Mouse (Mus musculus) hindbrain, embryonic 12.5 days (tissue): Measurements from ENCODE around the gene Dars. TPM values are rescaled to one million over a fixed set of nuclear protein-coding genes. Genes with fewer than 3 reads are reported as not detected.
"Not testable (repeated sequence)": the region's sequence is repeated elsewhere in the genome, so short reads cannot be mapped to it uniquely, and the experiment has no call there.

Experiments
- ATAC-seq: fragments of 200-750 bp; cut with Nextera tagmentation; 2 replicates; pipeline ENCODE4 v1.8.0; 2017; ENCODE audit warnings: moderate TSS enrichment; ENCODE audit not compliant: low FRiP score
- H3K27ac ChIP-seq: fragments of 300-500 bp; sonication (generic); 2 replicates; pipeline ENCODE4 v1.5.1; 2016; ENCODE audit warnings: mild to moderate bottlenecking
- H3K27me3 ChIP-seq: fragments of 300-500 bp; sonication (generic); 2 replicates; pipeline ENCODE4 v1.6.1; 2016; ENCODE audit warnings: mild to moderate bottlenecking
- H3K36me3 ChIP-seq: fragments of 300-500 bp; sonication (generic); 2 replicates; pipeline ENCODE4 v1.6.1; 2016; ENCODE audit warnings: mild to moderate bottlenecking
- H3K4me1 ChIP-seq: fragments of 300-500 bp; sonication (generic); 2 replicates; pipeline ENCODE4 v1.6.1; 2016
- H3K4me2 ChIP-seq: fragments of 300-500 bp; sonication (generic); replicated peaks from 2 replicates; pipeline ENCODE4 v1.6.1; 2016; ENCODE audit warnings: mild to moderate bottlenecking
- H3K4me3 ChIP-seq: fragments of 300-500 bp; sonication (generic); 2 replicates; pipeline ENCODE4 v1.5.1; 2016; ENCODE audit warnings: mild to moderate bottlenecking
- H3K9ac ChIP-seq: fragments of 300-500 bp; sonication (generic); 2 replicates; pipeline ENCODE4 v1.6.1; 2016; ENCODE audit warnings: mild to moderate bottlenecking, moderate library complexity
- H3K9me3 ChIP-seq: fragments of 300-500 bp; sonication (generic); replicated peaks from 2 replicates; pipeline ENCODE4 v1.6.1; 2016; ENCODE audit warnings: mild to moderate bottlenecking
- WGBS: fragments of 180-500 bp; shearing (Covaris S2); methylation state at CpG from one replicate; pipeline ENCODE4 v1.1.7; 2016; 5-methylcytosine and 5-hydroxymethylcytosine counted together
- polyA plus RNA-seq: library from polyadenylated mRNA; unstranded; fragments of >200 nt; fragmentation: Nextera tagmentation; extraction: Ambion mirVana; gene quantifications from 2 replicates; pipeline ENCODE4 v1.2.1, GENCODE M21; 2016

The Dars gene
- polyA plus RNA-seq, 1 experiment from 2014 or later: 184 TPM

GRCm38 (mm10) chr1:128323026-128323643 lies 94.0 kb downstream of the Dars start:
- H3K27me3 ChIP-seq: no peaks in the 10 kb centered on the region
- H3K9ac ChIP-seq: no peak overlapping the region
- H3K4me3 ChIP-seq: no peak overlapping the region
- H3K4me2 ChIP-seq: no peak overlapping the region
- H3K9me3 ChIP-seq: no peaks in the 10 kb centered on the region
- no peaks in the 10 kb centered on the region for H3K4me1 ChIP-seq
- ATAC-seq: no peak
- WGBS: 88% methylated on average over 8 of the region's 8 CpGs
- H3K36me3 ChIP-seq: peaks cover 21% of the 10 kb centered on the region; the same call in 1 of the 2 replicates
- H3K27ac ChIP-seq: no peak overlapping the region

- not testable (repeated sequence) for H3K27ac ChIP-seq, H3K36me3 ChIP-seq, H3K27me3 ChIP-seq, H3K9ac ChIP-seq, H3K9me3 ChIP-seq, H3K4me1 ChIP-seq, ATAC-seq, H3K4me3 ChIP-seq, H3K4me2 ChIP-seq
- WGBS: 88% methylated on average over 6 of the region's 6 CpGs
Measured at GRCm38 (mm10) chr1:128319266-128319665, 97.9 kb downstream of the Dars start.

GRCm38 (mm10) chr1:128314665-128315064 lies 102.5 kb downstream of the Dars start:
- ATAC-seq: no peak
- no peaks in the 10 kb centered on the region for H3K27me3 ChIP-seq
- no peaks in the 10 kb centered on the region for H3K4me1 ChIP-seq
- H3K27ac ChIP-seq: no peak overlapping the region
- no peaks in the 10 kb centered on the region for H3K9me3 ChIP-seq
- WGBS: 82% methylated on average over 4 of the region's 4 CpGs
- no peaks in the 10 kb centered on the region for H3K36me3 ChIP-seq
- H3K4me2 ChIP-seq: no peak overlapping the region
- H3K4me3 ChIP-seq: no peak overlapping the region
- H3K9ac ChIP-seq: no peak overlapping the region

Other genes starting within 250 kb of the Dars start
- 78.3 and 79.5 TPM in 2 replicates for gene Ubxn4, start 173.4 kb downstream of the Dars start, polyA plus RNA-seq
- 0.27 and 0.37 TPM in 2 replicates for gene Lct, start 89.0 kb downstream of the Dars start, polyA plus RNA-seq
- 175 and 179 TPM in 2 replicates for gene Mcm6, start 57.7 kb downstream of the Dars start, polyA plus RNA-seq
- gene Cxcr4, start 174.9 kb upstream of the Dars start, polyA plus RNA-seq: 17.8 and 18.2 TPM in 2 replicates